Mouse (Mus musculus): ENCODE results near the gene Ybx3.

DNA sequence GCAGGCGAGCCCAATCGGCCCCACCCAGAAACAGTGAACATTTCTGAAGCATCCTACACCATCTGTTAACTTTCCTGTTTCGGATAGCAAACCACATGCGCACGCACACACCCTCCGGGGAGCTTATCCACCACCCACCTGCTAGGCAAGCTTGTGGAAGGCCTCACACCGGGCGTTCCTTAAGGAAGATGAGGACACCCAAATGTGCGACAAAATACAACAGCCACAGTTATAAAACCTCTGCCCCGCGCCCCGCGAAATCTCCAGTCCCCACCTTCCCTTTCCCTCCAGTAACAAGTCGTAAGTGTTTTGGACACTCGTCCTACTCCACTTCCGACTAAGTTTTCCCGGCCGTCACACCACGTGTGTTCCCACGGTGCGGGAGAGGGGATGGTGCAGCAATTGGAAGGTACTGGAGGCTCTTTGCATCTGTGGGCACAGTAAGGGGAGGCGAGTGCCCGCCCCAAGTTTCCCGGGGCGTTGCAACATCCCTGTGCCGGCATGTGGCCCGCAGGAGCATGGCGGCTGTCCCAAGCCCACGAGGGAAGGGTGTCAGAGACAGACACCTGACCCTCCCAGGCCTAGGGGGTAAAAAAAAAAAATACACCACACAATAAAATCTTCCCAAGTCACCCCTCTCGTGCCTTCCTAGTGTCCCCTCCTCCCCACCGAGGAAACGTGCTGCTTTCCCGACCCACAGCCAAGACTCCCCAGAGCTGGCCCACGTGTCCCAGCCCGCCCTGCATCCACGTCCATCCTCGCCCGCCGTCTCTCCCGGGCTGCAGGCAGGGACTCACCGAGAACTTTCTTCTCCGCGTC is 846 bp downstream of the Ybx3 start:
- no peak for TF ChIP-seq CTCF (IDR thresholded peaks at IDR 0.05; ENCODE audit: low read depth, low read length)
- no peak for TF ChIP-seq POLR2A (IDR thresholded peaks at IDR 0.05; ENCODE audit: borderline replicate concordance, low read depth, low read length)

All from bone marrow macrophage, adult 2 months (primary cell).